Mouse (Mus musculus) thymus, adult 2 months (tissue): ENCODE results near the gene Naa38.

ENCODE experiments used
- CTCF ChIP-seq: fragments of 200-500 bp; IDR thresholded peaks from 2 replicates; pipeline ENCODE4 v1.5.1; 2012; ENCODE audit warnings: mild to moderate bottlenecking, control low read depth, low read length, moderate library complexity, borderline replicate concordance; ENCODE audit not compliant: control insufficient read depth, poor library complexity, insufficient read depth; ENCODE audit errors: extremely low read depth
- POLR2A ChIP-seq: fragments of 200-500 bp; IDR thresholded peaks from 2 replicates; pipeline ENCODE4 v1.6.1; 2012; ENCODE audit warnings: mild to moderate bottlenecking, low read length, control low read depth, moderate library complexity; ENCODE audit not compliant: control insufficient read depth, poor library complexity, insufficient read depth; ENCODE audit errors: extremely low read depth

DNA sequence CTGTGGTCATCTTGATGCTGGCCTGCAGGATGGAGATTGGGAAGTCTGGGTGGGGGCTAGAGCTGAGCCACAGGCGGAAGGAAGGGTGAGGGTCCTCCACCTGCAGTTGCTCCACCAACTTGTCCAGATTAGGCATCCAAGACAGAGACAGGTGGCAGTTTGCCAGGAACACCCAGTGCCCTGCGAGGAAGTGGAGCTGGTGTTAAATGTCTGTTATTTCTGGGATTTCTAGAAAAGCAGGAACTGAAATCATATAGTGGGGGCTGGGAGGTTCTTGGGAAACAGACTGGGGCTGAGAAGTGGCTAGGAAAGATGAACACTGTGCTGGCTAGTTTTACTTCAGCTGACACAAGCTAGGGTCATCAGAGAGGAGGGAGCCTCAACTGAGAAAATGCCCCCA, 34.0 kb downstream of the Naa38 start:
- TF ChIP-seq POLR2A: no peak
- no peak for TF ChIP-seq CTCF
